Mouse (Mus musculus) heart, postnatal 0 days (tissue): ENCODE data around the gene Ccdc167.

Experiments used
- CTCF ChIP-seq: IDR thresholded peaks from 2 replicates; pipeline ENCODE4 v1.5.1; 2016; ENCODE audit warnings: antibody characterized with exemption, control low read depth, low read depth
- EP300 ChIP-seq: IDR thresholded peaks from 2 replicates; pipeline ENCODE4 v1.6.1; 2016; ENCODE audit warnings: antibody characterized with exemption, low read depth

GRCm38 (mm10) chr17:29747466-29747865, 30.6 kb upstream of the Ccdc167 start:
- no peak for TF ChIP-seq CTCF
- no peak for TF ChIP-seq EP300
